Mouse (Mus musculus) cerebellum, adult 2 months (tissue): ENCODE data around the gene Cd5.

Source experiments
- CTCF ChIP-seq: fragments of 200-500 bp; IDR thresholded peaks from 2 replicates; pipeline ENCODE4 v1.5.1; 2011; ENCODE audit warnings: low read depth, mild to moderate bottlenecking, control low read depth, low read length, moderate library complexity, borderline replicate concordance; ENCODE audit not compliant: insufficient read depth
- POLR2A ChIP-seq: fragments of 200-500 bp; IDR thresholded peaks from 2 replicates; pipeline ENCODE4 v1.6.1; 2011; ENCODE audit warnings: low read length, control low read depth, borderline replicate concordance; ENCODE audit not compliant: insufficient read depth

DNA sequence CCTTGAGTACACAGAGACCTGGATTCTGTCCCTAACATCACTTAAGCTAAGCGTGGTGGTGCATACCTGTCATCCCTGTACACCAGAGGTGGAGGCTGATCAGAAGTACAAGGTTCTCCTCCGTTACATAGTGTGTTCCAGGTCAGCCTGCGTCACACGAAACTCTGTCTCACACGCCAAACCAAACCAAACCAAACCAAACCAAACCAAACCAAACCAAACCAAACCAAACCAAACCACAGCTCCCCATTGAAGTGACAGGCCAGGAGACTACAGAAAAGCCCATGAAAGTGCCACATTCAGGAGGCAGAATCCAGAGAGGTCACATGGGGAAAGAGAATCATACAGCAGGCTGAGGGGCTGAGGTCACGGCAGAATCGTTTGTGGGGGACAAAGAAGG is 33.2 kb upstream of the Cd5 start:
- TF ChIP-seq CTCF (no peak), POLR2A (no peak)
